Mouse (Mus musculus) gonadal fat pad, adult 2 months (tissue): ENCODE data around the gene Lrp4. TPM values are rescaled to one million over a fixed set of nuclear protein-coding genes. Genes with fewer than 3 reads are reported as not detected.

Source experiments
- DNase-seq: peaks from one replicate; pipeline ENCODE4 v3.0.0-alpha.2; 2012; ENCODE audit warnings: low read depth
- polyA plus RNA-seq: library from polyadenylated mRNA; depleted of rRNA; stranded (reverse); fragments of >200 nt; gene quantifications from 2 replicates; pipeline ENCODE4 v1.2.3, GENCODE M21; 2012; rRNA removed

The Lrp4 gene
- polyA plus RNA-seq, result 16.7 and 19.2 TPM in 2 replicates

DNA sequence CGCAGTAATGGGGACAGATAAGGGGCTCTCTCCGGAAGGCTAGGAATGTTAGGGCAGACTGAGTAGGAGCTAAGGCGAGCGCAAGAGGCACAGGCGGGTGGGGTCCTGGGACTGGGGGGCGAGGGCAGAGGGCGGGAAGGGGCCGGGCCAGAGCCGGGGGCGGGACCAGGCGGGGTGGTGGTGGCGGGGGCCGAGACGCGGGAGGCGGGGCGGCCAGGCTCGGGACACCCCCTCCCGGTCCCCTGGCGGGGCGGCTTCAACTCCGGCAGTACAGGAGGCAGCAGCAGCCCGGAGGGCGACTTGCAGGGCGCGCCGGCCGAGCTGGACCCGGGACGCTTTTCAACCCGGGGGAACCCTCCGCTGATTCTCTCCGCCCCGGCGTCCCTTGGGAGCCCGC is at the start of gene Lrp4:
Gene Lrp4, plus strand, starts transcription at position 253 of the 397 bp plus-strand sequence.
- DNase-seq, result no peak

DNA sequence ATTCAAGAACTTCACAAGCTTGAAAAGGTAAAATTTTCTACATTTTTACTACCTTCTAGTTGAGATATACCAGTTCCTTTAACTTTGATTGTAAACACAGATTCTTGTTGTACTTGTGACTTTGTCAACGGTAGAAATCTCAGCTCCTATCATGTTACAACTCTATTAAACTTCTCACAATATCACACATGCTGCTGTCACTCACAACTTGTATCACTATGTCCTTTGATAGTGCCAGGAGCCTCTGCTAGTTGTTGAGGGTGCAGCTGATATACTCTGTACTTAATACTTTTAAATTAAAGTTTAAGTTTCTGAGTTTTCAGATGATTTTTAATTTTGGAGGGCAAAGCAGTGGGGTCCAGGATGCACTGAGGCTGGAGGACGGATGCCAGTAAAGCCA is 49.3 kb upstream of the Lrp4 start:
- DNase-seq, result no peak

DNA sequence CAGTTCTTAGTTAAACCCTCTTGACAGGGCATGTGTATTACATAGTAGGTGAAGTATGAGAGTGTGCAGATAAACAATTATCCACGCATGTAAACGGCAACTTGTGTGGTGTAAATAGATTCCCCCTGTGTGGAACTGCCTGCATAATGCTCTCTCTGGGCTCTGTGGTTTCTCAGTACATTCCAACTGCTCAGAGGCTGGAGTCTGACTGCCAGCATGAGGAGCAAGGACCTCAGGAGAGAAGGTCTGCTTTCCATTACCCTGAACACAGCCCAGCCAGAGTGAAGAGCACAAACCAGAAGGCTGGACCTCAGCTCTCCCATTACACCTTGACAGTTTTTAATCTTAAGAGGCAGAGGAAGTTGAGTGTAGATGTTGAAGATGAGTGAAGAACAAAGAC is 45.8 kb upstream of the Lrp4 start:
- no peak for DNase-seq

DNA sequence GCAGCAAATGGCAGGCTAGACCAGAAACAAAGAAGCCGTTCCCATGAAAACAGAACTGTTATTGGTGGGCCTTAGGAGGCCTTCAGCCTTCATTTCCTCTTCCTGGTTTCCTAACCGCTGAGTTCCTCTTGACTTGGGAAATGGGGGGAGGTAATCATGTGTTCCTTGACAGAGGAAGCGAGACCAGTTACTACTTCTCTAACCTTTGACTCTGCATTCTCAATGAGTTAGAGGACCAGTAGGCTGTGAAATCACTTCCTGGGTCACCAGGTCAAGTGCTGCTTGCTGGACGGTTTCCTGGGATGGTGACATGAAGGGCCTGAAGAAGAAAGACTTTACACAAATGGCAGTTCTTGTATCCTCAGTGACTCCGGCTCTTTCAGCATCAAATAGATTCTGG is 45.0 kb upstream of the Lrp4 start:
- DNase-seq, result no peak

DNA sequence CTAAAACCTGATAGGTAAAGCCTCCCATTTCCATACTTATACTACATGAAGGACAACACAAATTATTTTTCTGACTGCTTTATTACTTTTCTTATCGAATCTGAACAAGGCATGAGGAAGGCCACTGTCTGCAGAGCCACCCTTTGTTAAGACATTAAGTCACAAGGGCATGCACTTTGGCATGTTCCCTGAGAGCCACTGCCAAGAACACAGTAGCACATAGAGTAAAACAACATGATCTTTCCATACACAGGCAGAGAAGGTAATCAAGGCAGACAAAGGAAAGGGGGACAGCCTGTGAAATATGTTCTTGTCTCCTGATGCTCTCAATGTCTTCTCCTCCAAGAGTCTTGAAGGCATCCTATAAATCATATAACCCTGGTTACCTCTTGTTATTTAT is 43.5 kb upstream of the Lrp4 start:
- no peak for DNase-seq

DNA sequence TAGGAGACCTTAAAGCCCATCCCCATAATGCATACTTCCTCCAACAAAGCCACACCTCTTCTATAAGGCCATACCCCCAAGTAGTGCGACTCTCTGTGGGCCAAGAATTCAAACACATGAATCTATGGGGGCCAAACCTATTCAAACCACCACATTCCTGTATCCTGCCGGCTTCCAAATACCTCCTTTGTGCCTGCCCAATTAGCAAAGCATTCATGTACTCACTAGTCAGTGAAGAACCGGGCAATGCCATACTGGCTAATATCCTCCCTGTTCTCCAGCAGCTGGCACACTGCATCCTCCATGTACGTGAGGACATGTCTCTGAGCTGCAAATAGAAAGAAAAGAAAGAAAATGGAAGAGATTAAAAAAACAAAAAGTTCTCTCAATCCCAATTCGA is 35.7 kb upstream of the Lrp4 start:
- no peak for DNase-seq

DNA sequence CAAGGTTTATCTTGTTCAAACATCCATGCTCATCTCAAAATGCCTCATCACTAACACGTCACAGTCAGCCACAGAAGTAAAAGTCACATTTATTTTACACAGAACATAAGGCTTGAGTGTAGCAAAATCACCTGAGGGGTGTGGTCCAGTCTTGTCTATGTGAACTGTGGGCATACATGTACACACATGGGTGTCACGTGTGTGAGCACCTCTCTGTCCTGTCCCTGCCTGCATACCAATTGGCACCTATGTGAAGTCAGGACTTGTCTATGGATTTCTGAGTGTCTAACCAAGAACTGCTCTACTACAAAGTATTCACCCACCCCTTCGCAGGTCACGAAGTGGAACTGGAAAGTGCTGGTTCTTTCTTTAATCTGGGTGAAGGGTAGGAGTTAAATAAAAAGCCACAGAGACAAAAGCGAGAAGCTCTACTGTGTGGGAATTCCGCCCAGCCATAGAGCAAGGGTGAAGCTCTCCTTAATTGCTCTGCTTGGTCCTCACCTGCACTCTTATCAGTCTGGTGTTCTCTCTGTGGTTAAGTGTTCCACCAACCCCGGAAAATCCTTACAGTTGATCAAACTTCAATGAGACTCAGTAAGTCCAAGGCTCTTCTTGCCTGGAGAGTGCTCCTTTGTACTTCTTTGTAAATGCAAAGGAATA is 33.1 kb upstream of the Lrp4 start:
- no peak for DNase-seq

DNA sequence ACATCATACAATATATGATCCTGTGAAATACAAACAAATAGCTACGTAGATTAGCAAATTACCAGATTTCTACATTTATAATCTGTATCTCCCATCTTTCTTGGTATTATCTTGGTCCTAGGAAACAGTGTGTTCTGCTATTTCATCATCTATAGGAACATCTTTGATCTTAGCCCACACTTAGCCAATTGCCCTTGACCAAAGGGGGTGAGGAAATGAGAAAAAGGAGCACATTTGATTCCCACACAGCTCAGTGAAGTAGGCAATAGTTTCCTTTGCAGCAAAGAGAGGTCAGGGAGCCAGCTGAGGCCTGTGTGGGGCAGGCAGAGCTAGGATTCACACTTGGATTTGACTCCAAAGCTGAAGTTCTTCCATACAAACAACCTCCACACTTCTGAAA is 31.0 kb upstream of the Lrp4 start:
- DNase-seq, result no peak

DNA sequence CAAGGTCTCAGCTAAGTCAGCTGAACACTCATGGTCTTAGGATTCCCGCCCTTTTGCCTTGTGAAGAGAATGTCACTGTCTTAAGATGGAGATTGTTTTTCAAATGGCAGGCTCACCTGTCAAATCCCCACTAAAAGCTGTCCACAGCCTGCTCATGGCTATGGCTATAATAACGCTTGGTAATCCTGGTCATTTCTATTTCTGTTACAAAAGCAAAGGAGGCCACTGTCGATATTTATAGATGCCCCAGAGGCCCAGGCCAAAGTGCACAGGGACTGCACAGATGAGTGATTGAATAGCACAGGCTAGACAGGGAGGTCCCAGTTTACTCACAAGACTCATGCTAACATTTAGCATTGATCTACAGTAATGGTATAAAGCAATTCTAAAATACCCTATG is 28.2 kb upstream of the Lrp4 start:
- no peak for DNase-seq

DNA sequence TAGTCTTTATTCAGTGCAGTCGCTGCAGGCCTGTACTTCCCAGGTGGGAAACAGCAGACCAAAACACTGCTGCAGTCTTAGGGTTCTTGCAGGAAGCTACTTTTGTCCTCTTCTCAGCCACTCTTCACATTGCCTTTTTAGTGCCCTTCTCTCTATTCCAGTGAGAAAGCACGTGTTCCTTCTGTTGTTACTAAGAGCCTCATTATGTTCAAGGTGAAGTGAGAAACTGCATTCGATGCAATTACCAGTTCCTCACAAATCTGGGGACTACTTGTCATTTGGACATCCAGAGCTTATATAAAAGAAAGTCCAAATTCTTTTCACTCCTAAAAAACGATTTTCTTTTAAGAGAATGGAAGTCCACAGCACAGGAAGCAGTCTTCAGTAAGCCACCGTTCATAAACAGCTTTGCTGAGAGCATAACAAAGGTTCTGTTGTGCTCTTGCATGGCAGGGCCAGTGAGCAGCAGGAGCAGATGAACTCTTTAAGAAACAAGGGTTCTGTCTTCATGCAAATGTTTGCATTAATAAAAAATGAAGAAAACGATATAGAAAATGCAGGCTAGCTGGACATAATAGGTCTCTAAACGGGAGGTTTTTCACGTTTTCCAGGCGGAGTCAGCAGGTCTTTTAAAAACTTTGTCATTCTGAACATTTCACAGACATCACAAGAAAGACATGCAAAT is 27.3 kb upstream of the Lrp4 start:
- DNase-seq, result no peak

DNA sequence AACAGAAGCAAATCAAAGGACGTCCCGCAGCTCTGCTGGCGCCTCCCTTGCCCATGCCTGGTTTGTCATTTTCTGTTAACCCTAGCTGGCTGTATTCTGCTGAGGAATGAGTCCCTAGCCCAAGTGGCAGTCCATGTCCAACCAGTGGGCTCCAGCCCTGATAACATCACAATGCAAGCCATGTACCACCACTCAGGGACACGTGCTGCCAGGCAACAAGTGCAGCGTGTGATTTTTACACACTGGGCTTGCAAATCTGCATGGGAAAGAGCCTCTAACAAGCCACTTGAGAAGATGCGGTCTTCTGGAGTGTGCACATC is 26.8 kb upstream of the Lrp4 start:
- DNase-seq, result no peak

DNA sequence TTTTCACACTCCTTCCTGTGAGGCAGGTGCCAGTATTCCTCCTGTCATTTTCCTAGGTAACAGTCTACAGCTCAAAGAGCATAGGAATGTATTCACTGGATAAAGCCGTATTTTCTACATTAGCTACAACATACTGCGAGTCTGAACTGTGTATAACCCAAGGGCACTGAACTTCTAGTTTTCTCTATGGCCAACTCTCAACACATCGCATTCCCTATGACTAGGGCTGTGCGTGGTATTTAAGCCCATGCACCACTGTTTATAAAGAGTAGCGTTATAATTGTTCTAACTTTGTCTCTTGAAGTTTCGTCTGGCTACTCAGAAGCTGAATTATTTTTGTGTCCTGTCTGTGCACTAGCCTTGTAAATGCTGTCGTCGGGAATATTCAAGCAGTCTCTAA is 20.6 kb upstream of the Lrp4 start:
- no peak for DNase-seq

DNA sequence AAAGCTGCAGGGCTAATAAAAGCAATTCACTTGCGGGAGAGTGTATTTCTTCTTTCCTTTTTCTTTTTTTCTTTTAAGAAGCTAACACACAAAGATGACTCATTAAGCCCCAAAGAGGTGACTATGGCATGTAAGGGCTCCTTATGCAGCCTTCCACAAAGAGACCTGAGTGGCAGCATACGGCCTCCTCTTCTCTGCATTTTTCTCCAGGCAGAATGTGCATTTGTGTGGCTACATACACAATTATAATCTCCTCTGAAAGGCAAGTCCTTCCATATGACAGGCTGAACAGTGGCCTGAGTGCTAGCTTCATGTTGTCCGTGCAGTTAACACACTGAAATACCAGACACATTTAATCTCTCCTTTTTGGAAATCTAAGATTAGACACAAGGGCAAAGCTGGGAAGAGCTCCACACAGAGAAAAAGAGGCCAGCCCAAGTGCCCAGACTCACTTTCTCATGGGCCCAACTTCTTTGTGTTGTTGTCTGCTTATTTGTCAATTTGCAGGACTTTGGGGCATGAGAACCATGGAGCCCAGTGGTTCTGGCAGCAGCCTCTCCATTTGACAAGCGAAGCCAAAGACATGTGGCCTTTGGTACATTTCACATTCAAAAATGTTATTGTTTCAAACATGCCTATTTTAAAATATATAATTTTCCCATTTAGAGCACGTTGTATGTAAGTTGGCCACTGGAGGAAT is 20.0 kb upstream of the Lrp4 start:
- DNase-seq, result no peak

DNA sequence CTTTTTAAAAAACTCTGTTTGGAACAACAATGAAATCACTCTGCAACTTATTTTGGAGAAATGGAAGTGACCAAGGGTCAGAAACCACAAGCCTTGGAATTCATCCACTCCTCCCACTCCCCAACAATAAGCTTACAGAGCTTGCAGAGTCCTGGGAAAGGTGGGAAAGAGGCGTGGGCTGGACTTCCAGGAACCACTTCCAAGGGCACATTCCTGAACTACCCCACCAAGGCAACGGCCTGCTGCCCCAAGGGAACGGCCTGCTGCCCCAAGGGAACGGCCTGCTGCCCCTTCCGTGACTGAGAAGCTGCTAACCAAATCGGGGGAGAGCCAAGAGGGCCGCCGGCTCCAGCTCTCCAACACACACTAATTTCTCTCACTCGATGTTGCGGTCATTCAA is 18.0 kb upstream of the Lrp4 start:
- DNase-seq, result no peak

DNA sequence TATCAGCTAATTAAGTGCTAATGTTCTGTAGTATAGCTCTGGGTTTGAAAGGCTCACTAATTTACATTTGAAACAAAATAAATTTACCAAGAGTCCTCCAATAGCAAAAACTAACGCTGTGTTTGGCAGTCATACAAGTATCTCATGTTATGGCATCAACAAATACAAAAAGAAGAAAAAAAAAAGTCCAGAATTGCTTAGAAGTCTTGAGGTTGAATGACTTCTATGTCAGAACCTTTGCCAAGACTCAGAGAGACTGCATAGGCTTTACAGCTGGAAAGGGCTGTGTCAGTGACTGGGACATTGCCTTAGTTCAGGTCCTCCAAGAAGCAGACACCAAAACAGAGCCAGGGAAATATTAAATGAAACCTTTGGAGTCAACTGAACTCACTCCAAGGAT is 17.4 kb upstream of the Lrp4 start:
- DNase-seq, result no peak

DNA sequence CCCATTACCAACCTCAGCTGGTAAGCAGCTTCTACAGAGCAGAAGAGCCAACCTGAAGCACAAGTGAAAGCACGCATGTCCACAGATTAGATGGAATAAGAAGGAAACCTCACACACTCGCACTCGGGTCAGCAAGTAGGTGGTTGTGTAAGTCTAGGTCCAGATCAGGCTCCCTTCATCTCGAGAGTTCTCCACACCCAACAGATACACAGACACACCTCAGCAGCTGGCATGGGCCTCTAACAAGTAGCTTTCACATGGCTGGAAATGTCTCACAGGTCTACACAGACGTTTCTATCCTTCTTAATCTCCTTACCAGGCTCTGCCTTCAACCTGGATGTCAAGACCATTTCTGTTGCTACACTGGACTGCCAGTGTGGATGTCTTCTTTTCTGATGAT is 16.6 kb upstream of the Lrp4 start:
- no peak for DNase-seq

DNA sequence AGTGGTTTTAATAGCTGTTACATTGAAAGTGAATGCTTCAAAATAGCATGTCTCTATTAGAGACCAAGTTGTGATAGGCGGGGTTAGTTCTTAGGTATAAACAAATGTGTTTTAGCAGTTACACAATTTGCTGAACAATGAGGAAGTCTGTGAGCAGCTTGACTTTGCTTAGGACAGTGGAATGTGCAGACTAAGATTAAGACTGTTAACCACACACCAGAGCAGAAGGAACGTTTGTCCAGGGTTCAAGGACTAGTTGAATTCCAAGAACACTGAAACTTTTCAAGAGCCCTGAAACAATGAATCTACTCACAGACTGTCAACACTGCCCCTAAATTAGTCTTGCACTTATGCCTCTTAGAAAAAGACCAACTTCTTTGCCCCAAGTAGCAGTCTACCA is 15.6 kb upstream of the Lrp4 start:
- DNase-seq, result no peak

DNA sequence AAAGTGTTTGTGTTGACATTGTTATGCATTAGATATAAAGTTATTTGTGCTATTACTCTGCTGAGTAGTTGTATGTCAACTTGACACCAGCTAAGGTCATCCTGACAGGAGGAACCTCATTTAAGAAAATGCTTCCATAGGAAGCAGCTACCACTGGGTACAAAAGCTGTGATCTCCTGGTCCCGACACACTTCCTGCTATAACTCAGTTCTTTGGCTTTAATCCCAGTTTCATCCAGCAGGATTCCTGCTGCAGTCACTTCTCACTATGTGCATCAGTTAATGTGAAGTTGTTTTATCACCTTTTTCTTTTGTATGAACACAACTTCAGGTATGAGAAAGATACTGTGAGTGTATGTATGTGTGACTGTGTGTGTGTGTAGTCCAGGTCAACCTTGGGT is 15.1 kb upstream of the Lrp4 start:
- DNase-seq, result no peak

DNA sequence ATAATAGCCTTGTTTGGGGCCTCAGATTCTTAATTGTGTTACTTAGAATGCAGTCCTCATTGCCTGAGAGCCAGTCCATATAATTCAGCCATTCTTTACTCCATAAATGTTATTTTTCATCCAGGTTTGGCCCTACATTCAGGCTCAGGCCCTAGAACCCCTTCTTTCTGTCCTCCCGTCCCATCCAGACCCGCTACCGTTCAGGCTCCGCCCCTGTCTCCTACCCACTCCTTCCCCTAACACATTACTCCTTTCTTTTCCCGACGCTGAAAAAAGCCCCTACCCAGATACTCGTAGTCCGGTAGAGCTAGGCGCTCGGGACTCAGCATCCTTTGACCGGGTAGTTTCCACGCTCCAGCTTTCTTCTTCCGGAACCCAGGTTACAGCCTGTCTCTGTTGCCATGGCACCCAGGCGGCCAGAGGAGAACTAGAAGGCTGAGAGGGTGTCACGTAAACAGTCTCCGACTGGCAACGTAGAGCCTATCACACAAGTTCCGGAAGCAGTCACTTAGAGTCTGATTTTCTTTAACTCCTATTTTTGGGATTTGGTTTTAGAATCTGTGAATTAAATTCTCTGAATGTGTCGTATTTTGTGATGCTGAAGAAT is 12.9 kb upstream of the Lrp4 start, which contains the start of gene 1110051M20Rik:
Gene 1110051M20Rik, minus strand, starts transcription at position 419 of the 607 bp plus-strand sequence.
- no peak for DNase-seq

DNA sequence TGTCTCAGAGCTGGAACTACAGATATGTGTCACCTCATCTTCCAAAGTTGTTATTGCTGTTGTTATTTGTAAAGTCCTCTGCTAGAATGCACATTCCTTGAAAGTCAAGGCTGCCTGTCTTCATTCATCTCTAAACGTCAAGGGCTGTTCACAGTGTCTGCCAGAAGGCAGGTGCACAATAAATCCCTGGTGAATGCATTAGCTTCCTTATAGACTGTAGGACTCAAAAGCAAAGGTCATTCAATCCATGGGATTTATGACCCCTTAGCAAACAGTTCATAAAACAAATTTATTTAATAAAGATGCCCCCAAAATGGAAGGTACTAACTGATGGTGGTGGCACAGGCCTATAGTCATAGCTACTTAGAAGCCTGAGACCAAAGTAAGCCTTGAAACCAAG is 7.6 kb upstream of the Lrp4 start:
- DNase-seq, result no peak

DNA sequence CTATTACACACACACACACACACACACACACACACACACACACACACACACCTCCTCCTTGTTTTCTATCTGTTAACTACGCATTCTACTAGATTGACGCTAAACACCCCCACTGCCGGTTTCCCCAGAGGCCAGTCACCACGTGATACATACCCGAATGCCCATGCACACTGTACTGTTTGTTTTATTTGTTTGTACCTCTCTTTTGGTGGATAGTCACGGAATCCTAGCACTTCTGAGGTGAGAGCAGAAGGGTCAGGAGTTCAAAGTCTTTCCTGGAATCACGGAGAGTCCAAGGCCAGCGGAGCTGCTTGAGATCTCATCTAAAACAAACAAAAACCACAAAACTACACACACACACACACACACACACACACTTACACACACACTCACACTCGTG is 7.0 kb upstream of the Lrp4 start:
- no peak for DNase-seq

DNA sequence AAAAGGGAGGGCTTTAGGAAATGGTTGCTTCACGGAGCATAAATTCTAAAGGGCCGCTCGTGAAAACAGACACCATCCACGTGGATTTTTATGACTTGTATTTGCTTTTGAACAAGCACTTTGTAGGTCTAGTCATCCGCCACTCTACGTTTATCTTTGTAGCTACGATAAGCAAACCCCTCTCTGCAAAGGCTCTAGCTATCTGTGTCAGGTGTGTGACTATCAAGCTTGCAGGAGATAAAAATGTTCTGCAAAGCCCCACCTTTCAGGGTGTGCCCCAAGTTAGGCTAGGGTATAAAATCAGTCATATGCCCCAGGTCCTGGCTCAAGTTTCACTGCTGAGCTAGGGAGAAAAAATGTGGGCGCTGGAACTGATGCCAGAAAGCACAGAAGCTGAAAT is 4.7 kb upstream of the Lrp4 start:
- DNase-seq, result no peak
